Mouse (Mus musculus) layer of hippocampus, adult 9-11 months (tissue): ENCODE results near the gene Mycbp2.

Source experiments
- DNase-seq: peaks from one replicate; pipeline ENCODE4 v3.0.0; 2022

Gene Mycbp2

GRCm38 (mm10) chr14:103346729-103347505 lies at the start of gene Mycbp2:
Mycbp2 (minus strand) TSS chr14:103346814.
- DNase-seq: peak; percentile 99

- no peak for DNase-seq
These were observed 45.8 kb upstream of the Mycbp2 start for GRCm38 (mm10) chr14:103392391-103392790.

GRCm38 (mm10) chr14:103387431-103387830 lies 40.8 kb upstream of the Mycbp2 start:
- no peak for DNase-seq

GRCm38 (mm10) chr14:103386871-103387270 lies 40.3 kb upstream of the Mycbp2 start:
- DNase-seq: peak; percentile 47

- DNase-seq: peak; percentile 43
These were observed 38.5 kb upstream of the Mycbp2 start for GRCm38 (mm10) chr14:103385084-103385610.

GRCm38 (mm10) chr14:103378703-103379102 lies 32.1 kb upstream of the Mycbp2 start:
- no peak for DNase-seq

- DNase-seq: no peak
These were observed 30.2 kb upstream of the Mycbp2 start for GRCm38 (mm10) chr14:103376765-103377164.

- DNase-seq: no peak
These were observed 28.9 kb upstream of the Mycbp2 start for GRCm38 (mm10) chr14:103375523-103375922.

- no peak for DNase-seq
These were observed 16.6 kb upstream of the Mycbp2 start for GRCm38 (mm10) chr14:103363199-103363598.

GRCm38 (mm10) chr14:103356066-103356465 lies 9.5 kb upstream of the Mycbp2 start:
- DNase-seq: no peak

GRCm38 (mm10) chr14:103354396-103355352 lies 8.1 kb upstream of the Mycbp2 start:
- no peak for DNase-seq

GRCm38 (mm10) chr14:103345858-103346728 lies 521 bp downstream of the Mycbp2 start:
- peak; percentile 53 for DNase-seq

- DNase-seq: no peak
These were observed 1.1 kb downstream of the Mycbp2 start for GRCm38 (mm10) chr14:103345486-103345857.

GRCm38 (mm10) chr14:103345011-103345410 lies 1.6 kb downstream of the Mycbp2 start:
- DNase-seq: no peak

GRCm38 (mm10) chr14:103343791-103344190 lies 2.8 kb downstream of the Mycbp2 start:
- no peak for DNase-seq

GRCm38 (mm10) chr14:103341385-103342294 lies 5.0 kb downstream of the Mycbp2 start:
- DNase-seq: no peak

GRCm38 (mm10) chr14:103312926-103313325 lies 33.7 kb downstream of the Mycbp2 start:
- no peak for DNase-seq

- DNase-seq: no peak
These were observed 50.4 kb downstream of the Mycbp2 start for GRCm38 (mm10) chr14:103296227-103296626.

GRCm38 (mm10) chr14:103286650-103287049 lies 60.0 kb downstream of the Mycbp2 start:
- DNase-seq: no peak

- no peak for DNase-seq
These were observed 69.9 kb downstream of the Mycbp2 start for GRCm38 (mm10) chr14:103276667-103277066.

- no peak for DNase-seq
These were observed 86.2 kb downstream of the Mycbp2 start for GRCm38 (mm10) chr14:103260437-103260836.
